Mouse (Mus musculus): ENCODE data around the gene Cdc42.

DNA sequence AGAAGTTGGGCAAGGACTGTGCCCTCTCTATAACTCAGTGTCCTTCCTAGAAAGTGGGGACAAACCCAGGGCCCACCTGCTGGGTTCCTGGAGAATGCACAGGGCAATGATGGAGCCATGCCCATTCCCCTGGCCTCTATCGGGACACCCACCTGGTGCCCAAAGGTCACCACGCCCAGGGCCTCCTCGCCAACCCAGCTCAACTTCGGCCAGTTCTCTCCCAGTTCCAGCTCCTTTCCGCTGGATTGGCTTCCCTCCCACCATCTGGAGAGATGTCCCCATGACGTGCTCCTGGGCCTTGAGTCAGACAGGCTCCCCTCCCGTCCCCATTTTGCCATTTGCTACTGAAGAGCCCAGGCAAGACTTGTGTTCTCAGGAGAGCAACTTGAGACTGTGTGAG lies 64.9 kb downstream of the Cdc42 start:
- TF ChIP-seq CTCF (IDR thresholded peaks at IDR 0.05; ENCODE audit: control insufficient read depth, insufficient read depth, insufficient replicate concordance, low read depth, low read length) (no peak), POLR2A (IDR thresholded peaks at IDR 0.05; ENCODE audit: control insufficient read depth, low read depth, low read length) (no peak)

Data from testis, adult 2 months (tissue).